Mouse (Mus musculus) midbrain, embryonic 11.5 days (tissue): ENCODE results near the gene Edaradd. TPM values are rescaled to one million over a fixed set of nuclear protein-coding genes. Genes with fewer than 3 reads are reported as not detected.

Source experiments
- ATAC-seq: fragments of 200-750 bp; cut with Nextera tagmentation; 2 replicates; pipeline ENCODE4 v1.8.0; 2017; ENCODE audit warnings: moderate TSS enrichment, moderate library complexity; ENCODE audit not compliant: low FRiP score
- DNase-seq: peaks from one replicate; pipeline ENCODE4 v3.0.0; 2015; ENCODE audit warnings: low spot score; ENCODE audit errors: missing footprints
- H3K27ac ChIP-seq: fragments of 300-500 bp; sonication (generic); 2 replicates; pipeline ENCODE4 v1.5.1; 2014; ENCODE audit warnings: low read depth, low read length
- H3K27me3 ChIP-seq: fragments of 300-500 bp; sonication (generic); 2 replicates; pipeline ENCODE4 v1.6.1; 2014; ENCODE audit warnings: mild to moderate bottlenecking, low read length, moderate library complexity, mixed read lengths; ENCODE audit not compliant: control insufficient read depth, insufficient read depth
- H3K36me3 ChIP-seq: fragments of 300-500 bp; sonication (generic); 2 replicates; pipeline ENCODE4 v1.6.1; 2014; ENCODE audit warnings: mild to moderate bottlenecking, low read length, moderate library complexity, mixed read lengths; ENCODE audit not compliant: control insufficient read depth, insufficient read depth
- H3K4me1 ChIP-seq: fragments of 300-500 bp; sonication (generic); 2 replicates; pipeline ENCODE4 v1.6.1; 2014; ENCODE audit warnings: low read length; ENCODE audit not compliant: control insufficient read depth, insufficient read depth
- H3K4me2 ChIP-seq: fragments of 300-500 bp; sonication (generic); 2 replicates; pipeline ENCODE4 v1.6.1; 2014; ENCODE audit warnings: mild to moderate bottlenecking, moderate library complexity
- H3K4me3 ChIP-seq: fragments of 300-500 bp; sonication (generic); 2 replicates; pipeline ENCODE4 v1.5.1; 2014; ENCODE audit warnings: low read depth, low read length
- H3K9ac ChIP-seq: fragments of 300-500 bp; sonication (generic); 2 replicates; pipeline ENCODE4 v1.6.1; 2014; ENCODE audit warnings: low read length
- H3K9me3 ChIP-seq: fragments of 300-500 bp; sonication (generic); 2 replicates; pipeline ENCODE4 v1.6.1; 2016; ENCODE audit warnings: low read length; ENCODE audit not compliant: control insufficient read depth
- WGBS: fragments of 180-500 bp; shearing (Covaris S2); extraction: QIAGEN DNeasy Blood & Tissue Kit; methylation state at CpG from one replicate; pipeline ENCODE4 v1.1.7; 2014; 5-methylcytosine and 5-hydroxymethylcytosine counted together
- polyA plus RNA-seq: library from polyadenylated mRNA; unstranded; fragments of >200 nt; fragmentation: Nextera tagmentation; extraction: Ambion mirVana; gene quantifications from 2 replicates; pipeline ENCODE4 v1.2.1, GENCODE M21; 2014

Gene Edaradd
- polyA plus RNA-seq, 1 experiment from 2014 or later: 3.2 TPM

GRCm38 (mm10) chr13:12499107-12499506, 21.1 kb downstream of the Edaradd start:
- Histone ChIP-seq H3K4me3 (no peak overlapping the region), H3K9ac (no peak overlapping the region), H3K36me3 (no peaks in the 10 kb centered on the region), H3K4me2 (no peak overlapping the region), H3K4me1 (peaks cover 5% of the 10 kb centered on the region), H3K9me3 (no peaks in the 10 kb centered on the region), H3K27me3 (no peaks in the 10 kb centered on the region), H3K27ac (no peak overlapping the region)
- ATAC-seq: no peak
- 79% methylated on average over 7 of the region's 7 CpGs for WGBS
- no peak for DNase-seq

- no peak overlapping the region for H3K4me2 ChIP-seq
- no peak overlapping the region for H3K27ac ChIP-seq
- H3K4me3 ChIP-seq: no peak overlapping the region
- 49% methylated on average over 8 of the region's 8 CpGs for WGBS
- H3K36me3 ChIP-seq: no peaks in the 10 kb centered on the region
- ATAC-seq (no peak), DNase-seq (no peak)
- H3K9me3 ChIP-seq: no peaks in the 10 kb centered on the region
- H3K9ac ChIP-seq: no peak overlapping the region
- no peaks in the 10 kb centered on the region for H3K27me3 ChIP-seq
- peaks cover 1% of the 10 kb centered on the region; the same call in 1 of the 2 replicates for H3K4me1 ChIP-seq
Observed at GRCm38 (mm10) chr13:12497809-12498208, 22.4 kb downstream of the Edaradd start.

- Histone ChIP-seq H3K4me1 (no peaks in the 10 kb centered on the region), H3K9ac (no peak overlapping the region), H3K36me3 (no peaks in the 10 kb centered on the region), H3K27me3 (no peaks in the 10 kb centered on the region), H3K9me3 (no peaks in the 10 kb centered on the region), H3K27ac (no peak overlapping the region), H3K4me2 (no peak overlapping the region), H3K4me3 (no peak overlapping the region)
- ATAC-seq: no peak
- WGBS: 93% methylated on average over 9 of the region's 9 CpGs
- no peak for DNase-seq
Observed at GRCm38 (mm10) chr13:12494750-12495149, 25.5 kb downstream of the Edaradd start.

GRCm38 (mm10) chr13:12492515-12492914, 27.7 kb downstream of the Edaradd start:
- H3K36me3 ChIP-seq: no peaks in the 10 kb centered on the region
- H3K4me3 ChIP-seq: no peak overlapping the region
- no peaks in the 10 kb centered on the region for H3K9me3 ChIP-seq
- no peak overlapping the region for H3K9ac ChIP-seq
- no peak overlapping the region for H3K4me2 ChIP-seq
- H3K4me1 ChIP-seq: no peaks in the 10 kb centered on the region
- no peaks in the 10 kb centered on the region for H3K27me3 ChIP-seq
- WGBS: 94% methylated on average over 3 of the region's 3 CpGs
- no peak overlapping the region for H3K27ac ChIP-seq
- DNase-seq: no peak
- no peak for ATAC-seq

- no peak for ATAC-seq
- H3K4me2 ChIP-seq: no peak overlapping the region
Observed at GRCm38 (mm10) chr13:12485640-12486039, 34.6 kb downstream of the Edaradd start.

GRCm38 (mm10) chr13:12485197-12485596, 35.0 kb downstream of the Edaradd start:
- no peak overlapping the region for H3K4me2 ChIP-seq
- no peaks in the 10 kb centered on the region for H3K4me1 ChIP-seq
- no peak overlapping the region for H3K4me3 ChIP-seq
- no peaks in the 10 kb centered on the region for H3K27me3 ChIP-seq
- no peaks in the 10 kb centered on the region for H3K9me3 ChIP-seq
- no peaks in the 10 kb centered on the region for H3K36me3 ChIP-seq
- H3K27ac ChIP-seq: no peak overlapping the region
- no peak overlapping the region for H3K9ac ChIP-seq
- WGBS: 84% methylated on average over 2 of the region's 2 CpGs
- DNase-seq: no peak
- ATAC-seq: no peak

More at GRCm38 (mm10) chr13:12485640-12486039, 34.6 kb downstream of the Edaradd start:
- Histone ChIP-seq H3K27me3 (no peaks in the 10 kb centered on the region), H3K9me3 (no peaks in the 10 kb centered on the region), H3K4me3 (no peak overlapping the region), H3K9ac (no peak overlapping the region), H3K4me1 (no peaks in the 10 kb centered on the region), H3K36me3 (no peaks in the 10 kb centered on the region), H3K27ac (no peak overlapping the region)
- WGBS: 80% methylated on average over 7 of the region's 7 CpGs
- DNase-seq: no peak

GRCm38 (mm10) chr13:12479802-12480201, 40.4 kb downstream of the Edaradd start:
- no peaks in the 10 kb centered on the region for H3K9me3 ChIP-seq
- WGBS: 84% methylated on average over 6 of the region's 6 CpGs
- H3K27me3 ChIP-seq: no peaks in the 10 kb centered on the region
- H3K9ac ChIP-seq: no peak overlapping the region
- no peak overlapping the region for H3K27ac ChIP-seq
- H3K4me3 ChIP-seq: no peak overlapping the region
- H3K36me3 ChIP-seq: no peaks in the 10 kb centered on the region
- H3K4me2 ChIP-seq: no peak overlapping the region
- ATAC-seq (no peak), DNase-seq (no peak)
- no peaks in the 10 kb centered on the region for H3K4me1 ChIP-seq

GRCm38 (mm10) chr13:12478301-12478700, 41.9 kb downstream of the Edaradd start:
- Histone ChIP-seq H3K9me3 (no peaks in the 10 kb centered on the region), H3K4me3 (no peak overlapping the region), H3K9ac (no peak overlapping the region), H3K27me3 (no peaks in the 10 kb centered on the region), H3K4me1 (peaks cover 3% of the 10 kb centered on the region; the same call in 1 of the 2 replicates), H3K27ac (no peak overlapping the region), H3K36me3 (no peaks in the 10 kb centered on the region), H3K4me2 (no peak overlapping the region)
- DNase-seq (no peak), ATAC-seq (no peak)
- WGBS: 87% methylated on average over 15 of the region's 15 CpGs

GRCm38 (mm10) chr13:12476886-12477285, 43.4 kb downstream of the Edaradd start:
- no peak overlapping the region for H3K9ac ChIP-seq
- 91% methylated on average over 4 of the region's 4 CpGs for WGBS
- H3K36me3 ChIP-seq: no peaks in the 10 kb centered on the region
- no peak overlapping the region for H3K4me2 ChIP-seq
- H3K9me3 ChIP-seq: no peaks in the 10 kb centered on the region
- peaks cover 5% of the 10 kb centered on the region; the same call in 1 of the 2 replicates for H3K4me1 ChIP-seq
- no peak for DNase-seq
- H3K4me3 ChIP-seq: no peak overlapping the region
- no peak overlapping the region for H3K27ac ChIP-seq
- no peak for ATAC-seq
- no peaks in the 10 kb centered on the region for H3K27me3 ChIP-seq

GRCm38 (mm10) chr13:12475239-12475638, 45.0 kb downstream of the Edaradd start:
- no peak for ATAC-seq
- WGBS: 85% methylated on average over 6 of the region's 6 CpGs
- no peaks in the 10 kb centered on the region for H3K9me3 ChIP-seq

More at GRCm38 (mm10) chr13:12475239-12475638, 45.0 kb downstream of the Edaradd start:
- H3K9ac ChIP-seq: no peak overlapping the region
- no peaks in the 10 kb centered on the region for H3K36me3 ChIP-seq
- no peaks in the 10 kb centered on the region for H3K27me3 ChIP-seq
- H3K4me2 ChIP-seq: no peak overlapping the region
- no peak for DNase-seq
- H3K4me3 ChIP-seq: no peak overlapping the region
- H3K27ac ChIP-seq: no peak overlapping the region
- peaks cover 5% of the 10 kb centered on the region; the same call in 1 of the 2 replicates for H3K4me1 ChIP-seq
